In genomic region chr3:127547882-127548281, GRCm38 (mm10) we compare ENCODE assay signal across 9 mouse cellular contexts. TPM values are rescaled to one million over a fixed set of nuclear protein-coding genes. Genes with fewer than 3 reads are reported as not detected.
A peak's percentile ranks its signal among the peaks of the same experiment; 100 is the strongest.
DNase-seq lines count a peak whose midpoint lies in the region; ATAC-seq and TF ChIP-seq lines count a peak whose summit lies in the region.
"Had no signal": no experiment of that assay in that cellular context is flagged by ENCODE, and none has a peak within 500 bp of the region (broad histone marks: within the 10 kb centered on the region; RNA-seq: fewer than 3 reads in every experiment).

No protein-coding gene starts in this region.

- H3K36me3 ChIP-seq in embryonic facial prominence, embryonic 10.5 days (replicated peaks): peaks cover 46% of the 10 kb centered on the region

- 30% methylated on average over 5 of the region's 5 CpGs for WGBS in embryonic facial prominence, embryonic 10.5 days

- H3K4me3 ChIP-seq in layer of hippocampus, adult 2 months: no peak overlapping the region
- H3K4me3 ChIP-seq in embryonic facial prominence, embryonic 10.5 days: no peak overlapping the region
- H3K4me3 ChIP-seq: limb, embryonic 13.5 days had no signal

- ATAC-seq in erythroblast, adult 5-6 weeks (replicated peaks; ENCODE audit: low FRiP score, poor library complexity, severe bottlenecking): no peak

- TF ChIP-seq CTCF in layer of hippocampus, adult 2 months (conservative IDR thresholded peaks at IDR 0.05): peak; percentile 71

- H3K4me1 ChIP-seq in embryonic facial prominence, embryonic 10.5 days: peaks cover 6% of the 10 kb centered on the region

- peak; percentile 14 to 58 for DNase-seq in adrenal gland, adult (ENCODE audit: inconsistent age in 2 of 2, low spot score in 1 of 2)
- DNase-seq in adrenal gland, postnatal 4 days (ENCODE audit: low spot score in 2 of 2): no peak
- DNase-seq in layer of hippocampus, adult 2 months (ENCODE audit: low spot score in 2 of 2): peak in 1 of 2 experiments; percentile 12
- no peak for DNase-seq in layer of hippocampus, postnatal 36 days
- DNase-seq in MEL-GATA-1-ER (ENCODE audit: extremely low read depth, low read depth): peak; percentile 39
- DNase-seq in embryonic facial prominence, embryonic 10.5 days (ENCODE audit: low spot score): peak; percentile 55
- peak; percentile 46 for DNase-seq in retina, postnatal 1 day

- H3K9me3 ChIP-seq in embryonic facial prominence, embryonic 10.5 days: no peaks in the 10 kb centered on the region
- H3K9me3 ChIP-seq: limb, embryonic 13.5 days had no signal

- no peak overlapping the region for H3K27ac ChIP-seq in layer of hippocampus, adult 2 months
- H3K27ac ChIP-seq in embryonic facial prominence, embryonic 10.5 days (replicated peaks): no peak overlapping the region
- H3K27ac ChIP-seq: limb, embryonic 13.5 days had no signal

- no peaks in the 10 kb centered on the region for H3K27me3 ChIP-seq in embryonic facial prominence, embryonic 10.5 days (replicated peaks; ENCODE audit: low read depth, poor library complexity, severe bottlenecking)
- H3K27me3 ChIP-seq: limb, embryonic 13.5 days had no signal

RNA-seq across cellular contexts. Expression of gene Larp7, which starts 5.3 kb away (rescaled TPM):
- total RNA-seq in adrenal gland, postnatal 4 days (2021): 10 to 100 TPM; 36.1 to 38.3 TPM
- total RNA-seq in layer of hippocampus, adult 2 months (2021): 10 to 100 TPM; 16.6 to 20.7 TPM
- total RNA-seq in layer of hippocampus, postnatal 36 days (2021): 10 to 100 TPM; 18.1 to 18.2 TPM
- 74.3 and 82.6 TPM in 2 replicates for polyA plus RNA-seq in embryonic facial prominence, embryonic 10.5 days (2016; fragmentation: Nextera tagmentation; extraction: Ambion mirVana)
- total RNA-seq in erythroblast, adult 5-6 weeks (2015; ENCODE audit: low replicate concordance): 13.0 and 13.3 TPM in 2 replicates
- total RNA-seq in erythroblast, adult 5-6 weeks (2017; ENCODE audit: low replicate concordance): 30.0 and 41.0 TPM in 2 replicates

RNA-seq across cellular contexts. Expression of gene Zgrf1, which starts 5.4 kb away (rescaled TPM):
- 1 to 10 TPM; 8.6 to 9.4 TPM for total RNA-seq in adrenal gland, postnatal 4 days (2021)
- total RNA-seq in layer of hippocampus, adult 2 months (2021): 1 to 10 TPM; 2.3 to 2.5 TPM
- 1 to 10 TPM; 2.0 to 2.5 TPM for total RNA-seq in layer of hippocampus, postnatal 36 days (2021)
- 19.8 and 22.3 TPM in 2 replicates for polyA plus RNA-seq in embryonic facial prominence, embryonic 10.5 days (2016; fragmentation: Nextera tagmentation; extraction: Ambion mirVana)
- 8.8 and 11.7 TPM in 2 replicates for total RNA-seq in erythroblast, adult 5-6 weeks (2015; ENCODE audit: low replicate concordance)
- total RNA-seq in erythroblast, adult 5-6 weeks (2017; ENCODE audit: low replicate concordance): 18.0 and 22.7 TPM in 2 replicates

RNA-seq across cellular contexts. Expression of gene Ank2, which starts 48.7 kb away (rescaled TPM):
- total RNA-seq in adrenal gland, postnatal 4 days (2021): 10 to 100 TPM; 91.4 to 93.0 TPM
- 100 to 1,000 TPM; 730 to 767 TPM for total RNA-seq in layer of hippocampus, adult 2 months (2021)
- 100 to 1,000 TPM; 693 to 758 TPM for total RNA-seq in layer of hippocampus, postnatal 36 days (2021)
- polyA plus RNA-seq in embryonic facial prominence, embryonic 10.5 days (2016; fragmentation: Nextera tagmentation; extraction: Ambion mirVana): 32.2 and 35.7 TPM in 2 replicates
- total RNA-seq in erythroblast, adult 5-6 weeks (2015; ENCODE audit: low replicate concordance): 0.63 TPM in 1 of 2 replicates, not detected in the other
- 0.34 and 2.6 TPM in 2 replicates for total RNA-seq in erythroblast, adult 5-6 weeks (2017; ENCODE audit: low replicate concordance)

Comparison
In these comparisons a context has a peak if more than half of its experiments do, and no peak if none do; other contexts are left out.
1. DNase-seq: peak in adrenal gland, adult (2 of 2), MEL-GATA-1-ER (single experiment), embryonic facial prominence, embryonic 10.5 days (single experiment) and retina, postnatal 1 day (single experiment); none in adrenal gland, postnatal 4 days (0 of 2) and layer of hippocampus, postnatal 36 days (0 of 2).
2. RNA of gene Ank2, which starts 48.7 kb away (total RNA-seq): 730 to 767 TPM in layer of hippocampus, adult 2 months, 693 to 758 TPM in layer of hippocampus, postnatal 36 days and 91.4 to 93.0 TPM in adrenal gland, postnatal 4 days; 0.34 to 2.6 TPM in erythroblast, adult 5-6 weeks; every median in the first group is over 10 times any median in the second.